Mouse (Mus musculus): ENCODE measurements around the gene Cyfip1. TPM values are rescaled to one million over a fixed set of nuclear protein-coding genes. Genes with fewer than 3 reads are reported as not detected.
"Not testable (repeated sequence)": the region's sequence is repeated elsewhere in the genome, so short reads cannot be mapped to it uniquely, and the experiment has no call there.

The Cyfip1 gene
- polyA plus RNA-seq, 1 experiment = 47.9 TPM

DNA sequence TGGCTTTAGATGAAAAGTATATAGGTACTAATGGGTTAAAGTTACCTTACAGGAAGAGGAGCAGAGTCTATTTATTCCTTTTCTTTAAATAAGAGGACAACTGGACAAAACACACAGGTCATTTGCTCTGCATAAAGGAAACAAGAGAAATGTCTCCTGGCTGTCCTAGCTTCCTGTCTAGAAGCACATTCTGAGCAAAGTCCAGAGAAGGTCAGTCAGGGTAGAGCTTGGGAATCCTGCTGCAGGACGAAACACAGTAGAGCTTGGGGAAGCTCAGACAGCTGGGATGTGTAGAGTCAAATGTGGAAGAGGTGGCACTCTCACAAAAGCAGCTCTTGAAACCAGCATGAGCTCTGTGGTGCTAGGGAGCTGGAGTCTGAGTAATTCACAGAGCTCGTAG, 68.8 kb downstream of the Cyfip1 start:
- Histone ChIP-seq H3K79me2 (ENCODE audit: control insufficient read depth, insufficient read depth) (no peaks in the 10 kb centered on the region), H3K27me3 (ENCODE audit: control insufficient read depth, insufficient read depth, insufficient read length) (no peaks in the 10 kb centered on the region), H3ac (ENCODE audit: control insufficient read depth, insufficient read length, low read depth) (no peak overlapping the region), H3K79me3 (ENCODE audit: low read depth) (no peaks in the 10 kb centered on the region), H3K4me3 (ENCODE audit: insufficient read depth, poor library complexity, severe bottlenecking) (no peak overlapping the region), H3K36me3 (ENCODE audit: control insufficient read depth, insufficient read depth) (peaks cover 40% of the 10 kb centered on the region)
- TF ChIP-seq USF1 (IDR thresholded peaks at IDR 0.05; ENCODE audit: low read depth) (no peak), FOSL1 (IDR thresholded peaks at IDR 0.05; ENCODE audit: insufficient read depth, low read length, poor library complexity, severe bottlenecking) (no peak), CTCF (IDR thresholded peaks at IDR 0.05; ENCODE audit: control insufficient read depth, insufficient read depth, insufficient read length) (no peak), MYOD1 (IDR thresholded peaks at IDR 0.05; ENCODE audit: control insufficient read depth, insufficient read length, low read depth) (no peak), MAX (IDR thresholded peaks at IDR 0.05) (no peak), MYOG (IDR thresholded peaks at IDR 0.05; ENCODE audit: control insufficient read depth, extremely low read depth, insufficient read length) (no peak), CEBPB (IDR thresholded peaks at IDR 0.05; ENCODE audit: low read depth) (no peak)

DNA sequence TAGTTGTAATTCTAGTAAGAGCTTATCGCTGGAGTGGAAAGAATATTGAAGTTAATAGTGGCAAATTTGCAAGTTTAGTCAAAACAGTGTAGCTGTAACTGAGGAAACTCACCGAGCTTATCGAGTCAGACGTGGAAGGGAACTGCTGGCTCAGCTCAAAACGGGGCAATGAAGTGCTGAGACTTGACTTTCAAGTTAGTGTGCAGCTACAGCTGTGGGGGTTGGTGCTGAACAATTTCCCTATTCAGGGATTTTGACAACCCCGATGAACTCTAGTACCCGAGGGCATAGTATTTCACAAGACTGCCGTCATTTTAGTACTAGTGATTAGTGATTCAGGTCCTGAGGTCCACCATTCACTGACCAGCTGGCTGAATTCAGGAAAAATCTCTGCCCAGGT, 69.8 kb downstream of the Cyfip1 start:
- Histone ChIP-seq H3K4me3 (ENCODE audit: insufficient read depth, poor library complexity, severe bottlenecking) (no peak overlapping the region), H3K79me3 (ENCODE audit: low read depth) (no peaks in the 10 kb centered on the region), H3K36me3 (ENCODE audit: control insufficient read depth, insufficient read depth) (peaks cover 36% of the 10 kb centered on the region), H3K27me3 (ENCODE audit: control insufficient read depth, insufficient read depth, insufficient read length) (no peaks in the 10 kb centered on the region), H3ac (ENCODE audit: control insufficient read depth, insufficient read length, low read depth) (no peak overlapping the region), H3K79me2 (ENCODE audit: control insufficient read depth, insufficient read depth) (no peaks in the 10 kb centered on the region)
- TF ChIP-seq FOSL1 (IDR thresholded peaks at IDR 0.05; ENCODE audit: insufficient read depth, low read length, poor library complexity, severe bottlenecking) = no peak
- TF ChIP-seq MAX (IDR thresholded peaks at IDR 0.05) = no peak
- no peak for TF ChIP-seq CTCF (IDR thresholded peaks at IDR 0.05; ENCODE audit: control insufficient read depth, insufficient read depth, insufficient read length)
- no peak for TF ChIP-seq MYOG (IDR thresholded peaks at IDR 0.05; ENCODE audit: control insufficient read depth, extremely low read depth, insufficient read length)
- no peak for TF ChIP-seq CEBPB (IDR thresholded peaks at IDR 0.05; ENCODE audit: low read depth)
- TF ChIP-seq MYOD1 (IDR thresholded peaks at IDR 0.05; ENCODE audit: control insufficient read depth, insufficient read length, low read depth) = no peak
- TF ChIP-seq USF1 (IDR thresholded peaks at IDR 0.05; ENCODE audit: low read depth) = no peak

GRCm38 (mm10) chr7:55912118-55912517, 70.6 kb downstream of the Cyfip1 start:
- Histone ChIP-seq H3K79me2 (ENCODE audit: control insufficient read depth, insufficient read depth) (no peaks in the 10 kb centered on the region), H3K36me3 (ENCODE audit: control insufficient read depth, insufficient read depth) (peaks cover 33% of the 10 kb centered on the region), H3K4me3 (ENCODE audit: insufficient read depth, poor library complexity, severe bottlenecking) (no peak overlapping the region), H3K79me3 (ENCODE audit: low read depth) (no peaks in the 10 kb centered on the region), H3K27me3 (ENCODE audit: control insufficient read depth, insufficient read depth, insufficient read length) (no peaks in the 10 kb centered on the region), H3ac (ENCODE audit: control insufficient read depth, insufficient read length, low read depth) (no peak overlapping the region)
- no peak for TF ChIP-seq MYOG (IDR thresholded peaks at IDR 0.05; ENCODE audit: control insufficient read depth, extremely low read depth, insufficient read length)
- TF ChIP-seq MAX (IDR thresholded peaks at IDR 0.05) = no peak
- no peak for TF ChIP-seq MYOD1 (IDR thresholded peaks at IDR 0.05; ENCODE audit: control insufficient read depth, insufficient read length, low read depth)
- no peak for TF ChIP-seq CTCF (IDR thresholded peaks at IDR 0.05; ENCODE audit: control insufficient read depth, insufficient read depth, insufficient read length)
- no peak for TF ChIP-seq CEBPB (IDR thresholded peaks at IDR 0.05; ENCODE audit: low read depth)
- TF ChIP-seq FOSL1 (IDR thresholded peaks at IDR 0.05; ENCODE audit: insufficient read depth, low read length, poor library complexity, severe bottlenecking) = no peak

DNA sequence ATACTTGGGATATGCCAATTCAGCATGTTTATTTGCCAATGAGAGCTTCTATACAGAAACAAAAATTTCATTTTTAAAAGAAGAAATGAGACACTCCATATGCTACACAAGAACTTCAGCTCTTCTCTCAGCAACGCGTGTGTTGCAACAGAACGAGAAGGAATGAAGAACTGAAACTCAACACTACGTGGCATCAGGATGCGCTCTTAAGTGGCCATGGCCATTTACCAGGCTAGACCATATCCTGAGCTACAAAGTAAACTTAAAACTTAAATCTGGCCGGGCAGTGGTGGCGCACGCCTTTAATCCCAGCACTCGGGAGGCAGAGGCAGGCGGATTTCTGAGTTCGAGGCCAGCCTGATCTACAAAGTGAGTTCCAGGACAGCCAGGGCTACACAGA, 76.8 kb downstream of the Cyfip1 start:
- H3ac ChIP-seq (ENCODE audit: control insufficient read depth, insufficient read length, low read depth); H3K27me3 ChIP-seq (ENCODE audit: control insufficient read depth, insufficient read depth, insufficient read length); H3K4me3 ChIP-seq (ENCODE audit: insufficient read depth, poor library complexity, severe bottlenecking); H3K79me2 ChIP-seq (ENCODE audit: control insufficient read depth, insufficient read depth); H3K79me3 ChIP-seq (ENCODE audit: low read depth): not testable (repeated sequence)
- peaks cover 26% of the 10 kb centered on the region for H3K36me3 ChIP-seq (ENCODE audit: control insufficient read depth, insufficient read depth)

- Histone ChIP-seq H3K4me3 (ENCODE audit: insufficient read depth, poor library complexity, severe bottlenecking) (no peak overlapping the region), H3K79me3 (ENCODE audit: low read depth) (no peaks in the 10 kb centered on the region), H3ac (ENCODE audit: control insufficient read depth, insufficient read length, low read depth) (no peak overlapping the region), H3K79me2 (ENCODE audit: control insufficient read depth, insufficient read depth) (no peaks in the 10 kb centered on the region), H3K36me3 (ENCODE audit: control insufficient read depth, insufficient read depth) (peaks cover 65% of the 10 kb centered on the region), H3K27me3 (ENCODE audit: control insufficient read depth, insufficient read depth, insufficient read length) (no peaks in the 10 kb centered on the region)
- no peak for TF ChIP-seq CEBPB (IDR thresholded peaks at IDR 0.05; ENCODE audit: low read depth)
- TF ChIP-seq FOSL1 (IDR thresholded peaks at IDR 0.05; ENCODE audit: insufficient read depth, low read length, poor library complexity, severe bottlenecking) = no peak
- TF ChIP-seq MYOG (IDR thresholded peaks at IDR 0.05; ENCODE audit: control insufficient read depth, extremely low read depth, insufficient read length) = no peak
- no peak for TF ChIP-seq USF1 (IDR thresholded peaks at IDR 0.05; ENCODE audit: low read depth)
- no peak for TF ChIP-seq MYOD1 (IDR thresholded peaks at IDR 0.05; ENCODE audit: control insufficient read depth, insufficient read length, low read depth)
- TF ChIP-seq CTCF (IDR thresholded peaks at IDR 0.05; ENCODE audit: control insufficient read depth, insufficient read depth, insufficient read length) = no peak
- TF ChIP-seq MAX (IDR thresholded peaks at IDR 0.05) = no peak
These were observed 85.7 kb downstream of the Cyfip1 start for GRCm38 (mm10) chr7:55927262-55927661.

- H3K36me3 ChIP-seq (ENCODE audit: control insufficient read depth, insufficient read depth) = peaks cover 65% of the 10 kb centered on the region
- H3ac ChIP-seq (ENCODE audit: control insufficient read depth, insufficient read length, low read depth) = no peak overlapping the region
- no peaks in the 10 kb centered on the region for H3K79me3 ChIP-seq (ENCODE audit: low read depth)
- no peaks in the 10 kb centered on the region for H3K79me2 ChIP-seq (ENCODE audit: control insufficient read depth, insufficient read depth)
- no peak overlapping the region for H3K4me3 ChIP-seq (ENCODE audit: insufficient read depth, poor library complexity, severe bottlenecking)
- TF ChIP-seq FOSL1 (IDR thresholded peaks at IDR 0.05; ENCODE audit: insufficient read depth, low read length, poor library complexity, severe bottlenecking) (no peak), CEBPB (IDR thresholded peaks at IDR 0.05; ENCODE audit: low read depth) (no peak), MYOG (IDR thresholded peaks at IDR 0.05; ENCODE audit: control insufficient read depth, extremely low read depth, insufficient read length) (no peak), USF1 (IDR thresholded peaks at IDR 0.05; ENCODE audit: low read depth) (no peak), CTCF (IDR thresholded peaks at IDR 0.05; ENCODE audit: control insufficient read depth, insufficient read depth, insufficient read length) (no peak), MAX (IDR thresholded peaks at IDR 0.05) (no peak), MYOD1 (IDR thresholded peaks at IDR 0.05; ENCODE audit: control insufficient read depth, insufficient read length, low read depth) (no peak)
- H3K27me3 ChIP-seq (ENCODE audit: control insufficient read depth, insufficient read depth, insufficient read length) = no peaks in the 10 kb centered on the region
These were observed 87.1 kb downstream of the Cyfip1 start for GRCm38 (mm10) chr7:55928649-55929048.

Measured in C2C12 (cell line).